Mouse (Mus musculus) monocyte, adult 2 months (primary cell): ENCODE measurements at regions not wholly inside any gene's neighbourhood (a gene's known extent, or its start where the extent isn't known, plus 50 kb on each side); places are given as distances from the start of the nearest gene placed in this dataset.

ENCODE experiments used
- DNase-seq, 2 experiments: peaks; one replicate each; pipeline ENCODE4 v3.0.0; 2022; ENCODE audit warnings: low spot score in 2 of 2, low read depth in 1 of 2

GRCm38 (mm10) chr3:136611682-136612081 lies 58.2 kb upstream of the Ppp3ca start:
- DNase-seq = no peak

- DNase-seq = no peak
Measured at GRCm38 (mm10) chr3:136610556-136610924, 59.4 kb upstream of the Ppp3ca start.

GRCm38 (mm10) chr3:136609855-136610555 lies 59.9 kb upstream of the Ppp3ca start:
- DNase-seq = no peak

GRCm38 (mm10) chr3:136601706-136602105 lies 68.2 kb upstream of the Ppp3ca start:
- DNase-seq = no peak

- DNase-seq = no peak
Measured at GRCm38 (mm10) chr3:136583937-136584336, 86.0 kb upstream of the Ppp3ca start.

- no peak for DNase-seq
Measured at GRCm38 (mm10) chr3:136578016-136578415, 91.9 kb upstream of the Ppp3ca start.

- no peak for DNase-seq
Measured at GRCm38 (mm10) chr3:136570517-136570916, 99.4 kb upstream of the Ppp3ca start.

GRCm38 (mm10) chr3:136556488-136556887 lies 113.4 kb upstream of the Ppp3ca start:
- DNase-seq = no peak

GRCm38 (mm10) chr3:136549471-136549870 lies 120.5 kb upstream of the Ppp3ca start:
- no peak for DNase-seq

GRCm38 (mm10) chr3:136531604-136532003 lies 138.3 kb upstream of the Ppp3ca start:
- DNase-seq = no peak

- DNase-seq = no peak
Measured at GRCm38 (mm10) chr3:136508575-136508974, 161.3 kb upstream of the Ppp3ca start.

GRCm38 (mm10) chr3:136507070-136507469 lies 162.9 kb upstream of the Ppp3ca start:
- no peak for DNase-seq

- no peak for DNase-seq
Measured at GRCm38 (mm10) chr3:136494831-136495230, 169.0 kb upstream of the Bank1 start.

- DNase-seq = no peak
Measured at GRCm38 (mm10) chr3:136491683-136492082, 165.8 kb upstream of the Bank1 start.

GRCm38 (mm10) chr3:136471693-136472092 lies 145.8 kb upstream of the Bank1 start:
- no peak for DNase-seq

GRCm38 (mm10) chr3:136462747-136463146 lies 136.9 kb upstream of the Bank1 start:
- no peak for DNase-seq

GRCm38 (mm10) chr3:136456471-136457117 lies 130.7 kb upstream of the Bank1 start:
- no peak for DNase-seq

- DNase-seq = no peak
Measured at GRCm38 (mm10) chr3:136455651-136456470, 130.0 kb upstream of the Bank1 start.

- no peak for DNase-seq
Measured at GRCm38 (mm10) chr3:136454967-136455366, 129.1 kb upstream of the Bank1 start.

GRCm38 (mm10) chr3:136450986-136451774 lies 125.3 kb upstream of the Bank1 start:
- DNase-seq = no peak

GRCm38 (mm10) chr3:136450361-136450895 lies 124.6 kb upstream of the Bank1 start:
- no peak for DNase-seq
